Mouse (Mus musculus) kidney, postnatal 0 days (tissue): ENCODE results near the gene Tecta. TPM values are rescaled to one million over a fixed set of nuclear protein-coding genes. Genes with fewer than 3 reads are reported as not detected.

Source experiments
- ATAC-seq: fragments of 200-750 bp; cut with Nextera tagmentation; replicated peaks from 2 replicates; pipeline ENCODE4 v1.8.0; 2017; ENCODE audit warnings: low read depth, moderate number of reproducible peaks, moderate TSS enrichment, moderate library complexity; ENCODE audit not compliant: low FRiP score
- DNase-seq: peaks from one replicate; pipeline ENCODE4 v3.0.0-alpha.2; 2016; ENCODE audit warnings: low spot score
- H3K27ac ChIP-seq: fragments of 300-500 bp; sonication (generic); 2 replicates; pipeline ENCODE4 v1.5.1; 2014; ENCODE audit warnings: mild to moderate bottlenecking
- H3K27me3 ChIP-seq: fragments of 300-500 bp; sonication (generic); 2 replicates; pipeline ENCODE4 v1.6.1; 2014; ENCODE audit warnings: low read length, mixed read lengths; ENCODE audit not compliant: insufficient read depth
- H3K36me3 ChIP-seq: fragments of 300-500 bp; sonication (generic); 2 replicates; pipeline ENCODE4 v1.6.1; 2014; ENCODE audit warnings: low read length, mixed read lengths; ENCODE audit not compliant: insufficient read depth
- H3K4me1 ChIP-seq: fragments of 300-500 bp; sonication (generic); replicated peaks from 2 replicates; pipeline ENCODE4 v1.6.1; 2014; ENCODE audit warnings: antibody characterized with exemption, low read length, mixed read lengths; ENCODE audit not compliant: insufficient read depth
- H3K4me2 ChIP-seq: fragments of 300-500 bp; sonication (generic); 2 replicates; pipeline ENCODE4 v1.6.1; 2014; ENCODE audit warnings: mild to moderate bottlenecking, low read length, moderate library complexity, mixed read lengths
- H3K4me3 ChIP-seq: fragments of 300-500 bp; sonication (generic); replicated peaks from 2 replicates; pipeline ENCODE4 v1.5.1; 2014; ENCODE audit warnings: low read depth, low read length
- H3K9ac ChIP-seq: fragments of 300-500 bp; sonication (generic); 2 replicates; pipeline ENCODE4 v1.6.1; 2014; ENCODE audit warnings: low read depth, low read length
- H3K9me3 ChIP-seq: fragments of 300-500 bp; sonication (generic); replicated peaks from 2 replicates; pipeline ENCODE4 v1.6.1; 2016; ENCODE audit warnings: low read length, inconsistent platforms, mixed read lengths
- CTCF ChIP-seq: IDR thresholded peaks from 2 replicates; pipeline ENCODE4 v1.5.1; 2016; ENCODE audit warnings: antibody characterized with exemption, low read depth, mild to moderate bottlenecking, moderate library complexity
- WGBS: fragments of 180-500 bp; shearing (Covaris S2); extraction: QIAGEN DNeasy Blood & Tissue Kit; methylation state at CpG from one replicate; pipeline ENCODE4 v1.1.7; 2014; 5-methylcytosine and 5-hydroxymethylcytosine counted together
- polyA plus RNA-seq: library from polyadenylated mRNA; unstranded; fragments of >200 nt; fragmentation: Nextera tagmentation; extraction: Ambion mirVana; gene quantifications from 2 replicates; pipeline ENCODE4 v1.2.1, GENCODE M21; 2015

The Tecta gene
- polyA plus RNA-seq: 0.11 and 0.15 TPM in 2 replicates

DNA sequence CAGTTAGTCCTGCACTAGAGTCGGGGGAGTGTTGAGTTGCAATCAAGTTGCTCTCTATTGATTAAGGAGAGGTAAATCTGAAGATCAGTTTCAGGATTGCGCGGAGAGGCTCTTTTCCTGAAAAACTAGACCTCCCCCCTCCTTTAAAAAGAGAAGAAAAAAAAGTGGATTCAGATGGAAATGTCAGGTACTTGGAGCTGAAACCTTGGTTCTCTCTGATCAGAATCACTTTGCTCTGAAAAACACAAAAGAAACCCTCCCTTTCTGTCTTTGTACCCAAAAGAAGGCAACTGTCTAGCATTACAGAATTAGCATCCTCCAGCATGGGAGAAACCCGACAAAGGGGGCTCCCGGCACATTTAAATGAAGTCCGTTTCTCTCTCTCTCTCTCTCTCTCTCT is at the start of gene Tecta:
Gene Tecta (minus strand): TSS at position 101 of the 400 bp plus-strand sequence.
- Histone ChIP-seq H3K9me3 (no peaks in the 10 kb centered on the region), H3K27me3 (no peaks in the 10 kb centered on the region), H3K4me2 (no peak within 1 kb of the TSS), H3K4me3 (no peak within 1 kb of the TSS), H3K36me3 (no peaks in the 10 kb centered on the region), H3K27ac (no peak within 1 kb of the TSS), H3K4me1 (no peaks in the 10 kb centered on the region), H3K9ac (no peak within 1 kb of the TSS)
- DNase-seq (no peak), ATAC-seq (no peak)
- 72% methylated on average over 6 of the region's 6 CpGs for WGBS
- TF ChIP-seq CTCF: no peak

DNA sequence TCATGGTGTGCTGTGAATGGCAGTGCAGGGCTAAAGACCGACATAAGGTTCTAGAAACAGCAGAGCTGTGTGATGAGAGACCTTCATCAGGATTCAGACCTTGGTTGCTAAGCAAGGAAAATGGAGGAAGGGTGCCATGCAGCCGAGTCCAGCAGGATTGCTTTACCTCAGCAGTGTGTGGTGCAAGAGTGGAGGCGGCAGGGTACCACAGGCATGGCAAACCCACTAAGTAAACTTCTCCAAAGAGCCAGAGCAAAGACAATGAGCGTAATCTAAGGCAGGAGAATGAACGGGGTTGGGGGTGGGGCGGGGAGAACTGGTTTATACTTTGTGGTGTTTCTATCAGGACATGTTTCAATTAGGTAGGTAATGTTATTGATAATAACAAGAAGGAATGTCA is 49.3 kb upstream of the Tecta start:
- Histone ChIP-seq H3K4me1 (no peaks in the 10 kb centered on the region), H3K27me3 (no peaks in the 10 kb centered on the region), H3K4me2 (no peak overlapping the region), H3K4me3 (no peak overlapping the region), H3K9me3 (no peaks in the 10 kb centered on the region), H3K36me3 (peaks cover 21% of the 10 kb centered on the region), H3K27ac (no peak overlapping the region), H3K9ac (no peak overlapping the region)
- ATAC-seq: no peak
- DNase-seq: no peak
- no peak for TF ChIP-seq CTCF
- 91% methylated on average over 6 of the region's 6 CpGs for WGBS

DNA sequence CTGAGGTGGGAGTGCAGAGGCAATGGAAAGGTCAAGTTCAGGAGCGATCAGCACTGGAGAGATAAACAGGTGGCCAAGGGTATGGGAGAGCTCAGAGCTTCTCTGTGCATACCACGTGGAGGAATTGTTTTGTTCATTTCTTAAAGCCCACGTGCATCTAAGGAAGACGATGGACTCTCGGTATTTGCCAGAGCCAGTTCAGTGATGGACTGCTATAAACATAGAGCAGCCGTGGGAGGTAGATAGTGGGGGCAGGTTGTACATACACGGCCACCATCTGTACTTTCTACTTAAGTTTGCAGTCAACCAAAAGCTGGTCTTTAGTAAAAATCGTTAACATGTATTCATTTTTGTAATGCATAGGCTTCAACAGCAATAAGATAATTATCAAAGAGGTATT is 42.4 kb upstream of the Tecta start:
- H3K36me3 ChIP-seq: peaks cover 37% of the 10 kb centered on the region
- DNase-seq (no peak), ATAC-seq (no peak)
- WGBS: 78% methylated on average over 8 of the region's 8 CpGs
- H3K4me3 ChIP-seq: no peak overlapping the region
- no peak overlapping the region for H3K27ac ChIP-seq
- no peak overlapping the region for H3K9ac ChIP-seq
- no peak overlapping the region for H3K4me2 ChIP-seq
- no peaks in the 10 kb centered on the region for H3K27me3 ChIP-seq
- H3K4me1 ChIP-seq: no peaks in the 10 kb centered on the region
- H3K9me3 ChIP-seq: no peaks in the 10 kb centered on the region
- TF ChIP-seq CTCF: no peak

DNA sequence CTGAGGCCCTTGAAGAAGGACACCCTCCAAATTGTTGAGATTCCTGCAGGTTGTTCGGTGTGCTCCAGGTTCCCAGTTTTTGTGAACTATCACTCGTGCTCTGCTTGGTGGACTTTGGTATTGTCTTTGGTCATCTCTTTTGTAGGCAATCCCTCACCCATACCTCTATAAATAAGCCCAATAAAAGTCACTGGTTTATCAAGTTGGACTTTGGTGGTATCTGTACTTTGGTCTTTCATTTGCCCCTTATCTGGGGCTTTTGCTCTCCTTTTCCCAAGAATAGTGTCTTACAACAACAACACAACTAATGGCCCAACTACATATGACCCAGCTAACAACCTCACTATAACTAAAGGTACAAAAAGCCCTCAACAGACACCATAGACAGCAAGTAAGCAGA is 41.5 kb upstream of the Tecta start:
- WGBS: 96% methylated on average over 2 of the region's 2 CpGs
- no peak for ATAC-seq
- no peak for DNase-seq
- H3K27me3 ChIP-seq: no peaks in the 10 kb centered on the region
- H3K9ac ChIP-seq: no peak overlapping the region
- H3K36me3 ChIP-seq: peaks cover 43% of the 10 kb centered on the region
- no peak overlapping the region for H3K27ac ChIP-seq
- no peak for TF ChIP-seq CTCF
- no peaks in the 10 kb centered on the region for H3K9me3 ChIP-seq
- H3K4me3 ChIP-seq: no peak overlapping the region
- no peak overlapping the region for H3K4me2 ChIP-seq
- H3K4me1 ChIP-seq: no peaks in the 10 kb centered on the region

- Histone ChIP-seq H3K4me2 (no peak overlapping the region), H3K4me3 (no peak overlapping the region), H3K9me3 (no peaks in the 10 kb centered on the region), H3K9ac (no peak overlapping the region), H3K4me1 (no peaks in the 10 kb centered on the region), H3K27me3 (no peaks in the 10 kb centered on the region), H3K36me3 (peaks cover 39% of the 10 kb centered on the region), H3K27ac (no peak overlapping the region)
- DNase-seq (no peak), ATAC-seq (no peak)
- TF ChIP-seq CTCF: no peak
- 79% methylated on average over 4 of the region's 4 CpGs for WGBS
Measured at GRCm38 (mm10) chr9:42439446-42439845, 39.7 kb upstream of the Tecta start.

DNA sequence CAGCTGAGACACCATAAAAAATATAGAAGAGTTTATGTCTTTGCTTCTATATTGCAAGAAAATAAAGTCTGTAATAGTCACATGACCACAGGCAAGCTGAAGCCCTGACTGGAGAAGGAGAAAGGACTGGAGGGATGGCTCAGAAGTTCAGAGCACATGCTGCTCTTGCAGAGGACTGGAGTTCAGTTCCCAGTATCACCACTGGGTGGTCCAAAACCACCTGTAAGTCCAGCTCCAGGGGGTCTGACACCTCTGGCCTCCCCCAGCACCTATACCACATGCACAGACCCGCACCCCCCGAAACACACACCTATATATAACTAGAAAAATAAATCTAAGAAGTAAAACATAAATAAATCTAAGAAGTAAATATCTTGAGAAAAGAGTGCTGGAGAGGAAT is 32.4 kb upstream of the Tecta start:
- Histone ChIP-seq H3K9ac (no peak overlapping the region), H3K4me2 (no peak overlapping the region), H3K27me3 (no peaks in the 10 kb centered on the region), H3K27ac (no peak overlapping the region), H3K9me3 (no peaks in the 10 kb centered on the region), H3K36me3 (peaks cover 45% of the 10 kb centered on the region), H3K4me3 (no peak overlapping the region), H3K4me1 (no peaks in the 10 kb centered on the region)
- 78% methylated on average over 2 of the region's 2 CpGs for WGBS
- no peak for ATAC-seq
- no peak for DNase-seq
- TF ChIP-seq CTCF: peak; percentile 44

GRCm38 (mm10) chr9:42431606-42432005 is 31.9 kb upstream of the Tecta start:
- Histone ChIP-seq H3K27me3 (no peaks in the 10 kb centered on the region), H3K4me1 (no peaks in the 10 kb centered on the region), H3K27ac (no peak overlapping the region), H3K9ac (no peak overlapping the region), H3K36me3 (peaks cover 44% of the 10 kb centered on the region), H3K4me2 (no peak overlapping the region), H3K4me3 (no peak overlapping the region), H3K9me3 (no peaks in the 10 kb centered on the region)
- WGBS: 94% methylated on average over 2 of the region's 2 CpGs
- TF ChIP-seq CTCF: no peak
- no peak for DNase-seq
- ATAC-seq: no peak
